Mouse (Mus musculus) MEL (cell line): ENCODE data around the gene Necab3. TPM values are rescaled to one million over a fixed set of nuclear protein-coding genes. Genes with fewer than 3 reads are reported as not detected.

ENCODE experiments used
- DNase-seq: peaks from one replicate; pipeline ENCODE4 v3.0.0; 2011; ENCODE audit warnings: low read depth, low spot score
- H3K27ac ChIP-seq: 2 replicates; pipeline ENCODE4 v1.5.1; 2012; ENCODE audit warnings: low read depth, mild to moderate bottlenecking, control low read depth, low read length, moderate library complexity; ENCODE audit not compliant: control insufficient read depth
- H3K27me3 ChIP-seq, 2 experiments: fragments of 150-350 bp in 1 of 2; sonication (generic) in 1 of 2; 2 replicates each; pipeline ENCODE4 v1.6.1; 2012; ENCODE audit warnings: low read length in 2 of 2, mild to moderate bottlenecking in 2 of 2, improper control_type of control experiment in 1 of 2, moderate library complexity in 1 of 2; ENCODE audit not compliant: insufficient read depth in 2 of 2, control insufficient read depth in 1 of 2
- H3K36me3 ChIP-seq, 2 experiments: 2 replicates each; pipeline ENCODE4 v1.6.1; 2012 to 2014; ENCODE audit warnings: low read length in 2 of 2, improper control_type of control experiment in 1 of 2, inconsistent platforms in 1 of 2, mild to moderate bottlenecking in 1 of 2; ENCODE audit not compliant: insufficient read depth in 2 of 2, control insufficient read depth in 1 of 2
- H3K4me1 ChIP-seq, 2 experiments: fragments of 150-350 bp in 1 of 2; sonication (generic) in 1 of 2; 2 replicates each; pipeline ENCODE4 v1.6.1; 2012; ENCODE audit warnings: low read length in 2 of 2, improper control_type of control experiment in 1 of 2, mild to moderate bottlenecking in 1 of 2; ENCODE audit not compliant: insufficient read depth in 2 of 2, control insufficient read depth in 1 of 2
- H3K4me3 ChIP-seq, 2 experiments: fragments of 150-350 bp in 1 of 2; sonication (generic) in 1 of 2; 2 replicates each; pipeline ENCODE4 v1.5.1; 2012; ENCODE audit warnings: low read depth in 2 of 2, low read length in 2 of 2, mild to moderate bottlenecking in 2 of 2, moderate library complexity in 2 of 2, control low read depth in 1 of 2, improper control_type of control experiment in 1 of 2; ENCODE audit not compliant: control insufficient read depth in 1 of 2, insufficient read depth in 1 of 2
- H3K79me2 ChIP-seq: 2 replicates; pipeline ENCODE4 v1.6.1; 2012; ENCODE audit warnings: mild to moderate bottlenecking, low read length, moderate library complexity; ENCODE audit not compliant: control insufficient read depth, poor library complexity, insufficient read depth
- H3K9ac ChIP-seq: 2 replicates; pipeline ENCODE4 v1.6.1; 2012; ENCODE audit warnings: low read depth, mild to moderate bottlenecking, control low read depth, low read length, moderate library complexity; ENCODE audit not compliant: control insufficient read depth, poor library complexity, severe bottlenecking
- H3K9me3 ChIP-seq: fragments of 150-350 bp; sonication (generic); replicated peaks from 2 replicates; pipeline ENCODE4 v1.6.1; 2012; ENCODE audit warnings: mild to moderate bottlenecking, low read length, improper control_type of control experiment, moderate library complexity; ENCODE audit not compliant: insufficient read depth
- CHD1 ChIP-seq: IDR thresholded peaks from 2 replicates; pipeline ENCODE4 v1.6.1; 2012; ENCODE audit warnings: low read depth, mild to moderate bottlenecking, inconsistent platforms, low read length, improper control_type of control experiment
- CHD2 ChIP-seq: IDR thresholded peaks from 2 replicates; pipeline ENCODE4 v1.6.1; 2011; ENCODE audit warnings: low read length, improper control_type of control experiment
- E2F4 ChIP-seq: IDR thresholded peaks from 2 replicates; pipeline ENCODE4 v1.6.1; 2011; ENCODE audit warnings: low read depth, low read length, improper control_type of control experiment, borderline replicate concordance
- ELF1 ChIP-seq: IDR thresholded peaks from 2 replicates; pipeline ENCODE4 v1.6.1; 2014; ENCODE audit warnings: low read depth, mild to moderate bottlenecking, inconsistent platforms, low read length, improper control_type of control experiment, moderate library complexity
- EP300 ChIP-seq, 2 experiments: IDR thresholded peaks; 2 replicates each; pipeline ENCODE4 v1.6.1; 2011; ENCODE audit warnings: improper control_type of control experiment in 2 of 2, low read length in 2 of 2, low read depth in 1 of 2, mild to moderate bottlenecking in 1 of 2
- GATA1 ChIP-seq: IDR thresholded peaks from 2 replicates; pipeline ENCODE4 v1.6.1; 2011; ENCODE audit warnings: low read depth, low read length, improper control_type of control experiment
- JUND ChIP-seq: IDR thresholded peaks from 2 replicates; pipeline ENCODE4 v1.6.1; 2011; ENCODE audit warnings: low read depth, mild to moderate bottlenecking, improper control_type of control experiment, low read length
- MAX ChIP-seq: IDR thresholded peaks from 2 replicates; pipeline ENCODE4 v1.6.1; 2011; ENCODE audit warnings: low read length, improper control_type of control experiment
- MAZ ChIP-seq: IDR thresholded peaks from 2 replicates; pipeline ENCODE4 v1.6.1; 2012; ENCODE audit warnings: low read depth, mild to moderate bottlenecking, inconsistent platforms, low read length, improper control_type of control experiment
- MYC ChIP-seq: IDR thresholded peaks from 2 replicates; pipeline ENCODE4 v1.6.1; 2011; ENCODE audit warnings: low read depth, mild to moderate bottlenecking, low read length, improper control_type of control experiment, moderate library complexity
- POLR2A ChIP-seq, 2 experiments: IDR thresholded peaks; 2 replicates each; pipeline ENCODE4 v1.6.1; 2011 to 2012; ENCODE audit warnings: low read length in 2 of 2, mild to moderate bottlenecking in 2 of 2, control low read depth in 1 of 2, improper control_type of control experiment in 1 of 2, low read depth in 1 of 2, moderate library complexity in 1 of 2; ENCODE audit not compliant: control insufficient read depth in 1 of 2, insufficient read depth in 1 of 2, poor library complexity in 1 of 2
- RAD21 ChIP-seq: IDR thresholded peaks from 2 replicates; pipeline ENCODE4 v1.6.1; 2011; ENCODE audit warnings: mild to moderate bottlenecking, low read depth, low read length, improper control_type of control experiment
- SMC3 ChIP-seq: IDR thresholded peaks from 2 replicates; pipeline ENCODE4 v1.6.1; 2011; ENCODE audit warnings: low read depth, low read length, improper control_type of control experiment
- ZKSCAN1 ChIP-seq: IDR thresholded peaks from 2 replicates; pipeline ENCODE4 v1.6.1; 2012; ENCODE audit warnings: low read depth, mild to moderate bottlenecking, inconsistent platforms, low read length, improper control_type of control experiment, moderate library complexity
- ZMIZ1 ChIP-seq: IDR thresholded peaks from 2 replicates; pipeline ENCODE4 v1.6.1; 2012; ENCODE audit warnings: low read depth, mild to moderate bottlenecking, inconsistent platforms, low read length, improper control_type of control experiment, moderate library complexity
- ZNF384 ChIP-seq: IDR thresholded peaks from 2 replicates; pipeline ENCODE4 v1.6.1; 2012; ENCODE audit warnings: low read depth, mild to moderate bottlenecking, inconsistent platforms, low read length, improper control_type of control experiment
- polyA plus RNA-seq, 2 experiments: library from polyadenylated mRNA; stranded (reverse) in 1 of 2; unstranded in 1 of 2; fragments of >175 nt in 1 of 2; fragments of >200 nt in 1 of 2; gene quantifications; 2 replicates each; pipeline versions ENCODE4 v1.2.1 to v1.2.4; 2012; ENCODE audit warnings: low replicate concordance in 2 of 2, low read depth in 1 of 2; ENCODE audit not compliant: insufficient read length in 2 of 2, insufficient read depth in 1 of 2, missing spikeins in 1 of 2
- total RNA-seq: library from RNA; depleted of rRNA; stranded (reverse); fragments of 300-350 nt; gene quantifications from 2 replicates; pipeline ENCODE4 v1.2.3, GENCODE M21; 2012

Gene Necab3
- total and polyA plus RNA-seq, 3 experiments, result 4.0 to 12.1 TPM; not detected in 1

GRCm38 (mm10) chr2:154567766-154568165 is 9.1 kb upstream of the Necab3 start:
- H3K27ac ChIP-seq, result peak overlapping the region; percentile 98

GRCm38 (mm10) chr2:154566641-154567040 is 8.0 kb upstream of the Necab3 start:
- TF ChIP-seq POLR2A (IDR thresholded peaks at IDR 0.05; ENCODE audit: control insufficient read depth in 1 of 2, insufficient read depth in 1 of 2, low read depth in 1 of 2, low read length in 2 of 2, poor library complexity in 1 of 2), result 0 out of 4 replicates have a peak, but pooled peaks of 1 of the 2 experiments have one; percentile 25
- TF ChIP-seq CHD2, result no peak
- TF ChIP-seq, all 39 proteins: peak for 1
- Histone ChIP-seq H3K79me2 (peaks cover 32% of the 10 kb centered on the region), H3K9me3 (no peaks in the 10 kb centered on the region), H3K4me3 (no peak overlapping the region), H3K4me1 (peaks cover 0 to 23% of the 10 kb centered on the region in 2 experiments; a peak in 3 of 4 replicates), H3K27ac (no peak overlapping the region), H3K9ac (no peak overlapping the region), H3K27me3 (no peaks in the 10 kb centered on the region), H3K36me3 (peaks cover 6 to 22% of the 10 kb centered on the region in 2 experiments)
- DNase-seq, result no peak

More at GRCm38 (mm10) chr2:154567766-154568165, 9.1 kb upstream of the Necab3 start:
- no peak for TF ChIP-seq ZMIZ1
- TF ChIP-seq RAD21, result no peak
- TF ChIP-seq MAZ, result no peak
- TF ChIP-seq GATA1, result no peak
- no peak for TF ChIP-seq MAX
- TF ChIP-seq EP300 (IDR thresholded peaks at IDR 0.05; ENCODE audit: low read depth in 1 of 2, low read length in 2 of 2), result no peak
- no peak for TF ChIP-seq JUND
- no peak for TF ChIP-seq ELF1
- no peak for TF ChIP-seq ZNF384
- Histone ChIP-seq H3K9me3 (no peaks in the 10 kb centered on the region), H3K9ac (peak overlapping the region; percentile 86), H3K4me1 (peaks cover 0 to 23% of the 10 kb centered on the region in 2 experiments; a peak in 3 of 4 replicates), H3K36me3 (peaks cover 5 to 23% of the 10 kb centered on the region in 2 experiments), H3K4me3 (peak overlapping the region; percentile 68 to 72), H3K27me3 (no peaks in the 10 kb centered on the region), H3K79me2 (peaks cover 32% of the 10 kb centered on the region)
- no peak for DNase-seq

GRCm38 (mm10) chr2:154565562-154565961 is 6.9 kb upstream of the Necab3 start:
- TF ChIP-seq MAZ, result no peak
- no peak for TF ChIP-seq MYC
- no peak for TF ChIP-seq ZNF384
- no peak for TF ChIP-seq E2F4
- TF ChIP-seq SMC3, result no peak
- TF ChIP-seq RAD21, result no peak
- no peak for TF ChIP-seq JUND
- no peak for TF ChIP-seq CHD1
- no peak for TF ChIP-seq ZKSCAN1
- Histone ChIP-seq H3K36me3 (peaks cover 6 to 13% of the 10 kb centered on the region in 2 experiments), H3K4me1 (peaks cover 0 to 14% of the 10 kb centered on the region in 2 experiments; a peak in 3 of 4 replicates), H3K27ac (no peak overlapping the region), H3K4me3 (no peak overlapping the region), H3K9me3 (no peaks in the 10 kb centered on the region), H3K9ac (no peak overlapping the region), H3K27me3 (no peaks in the 10 kb centered on the region), H3K79me2 (peaks cover 32% of the 10 kb centered on the region)
- no peak for DNase-seq
